Mouse (Mus musculus) hindbrain, postnatal 0 days (tissue): Measurements from ENCODE around the gene Macrod2. TPM values are rescaled to one million over a fixed set of nuclear protein-coding genes. Genes with fewer than 3 reads are reported as not detected.

Experiments used
- ATAC-seq: fragments of 200-750 bp; cut with Nextera tagmentation; 2 replicates; pipeline ENCODE4 v1.8.0; 2017; ENCODE audit warnings: mild to moderate bottlenecking, moderate TSS enrichment, moderate library complexity
- DNase-seq: peaks from one replicate; pipeline ENCODE4 v3.0.0-alpha.2; 2015; ENCODE audit warnings: low spot score
- H3K27ac ChIP-seq: fragments of 300-500 bp; sonication (generic); 2 replicates; pipeline ENCODE4 v1.5.1; 2014; ENCODE audit warnings: mild to moderate bottlenecking
- H3K27me3 ChIP-seq: fragments of 300-500 bp; sonication (generic); 2 replicates; pipeline ENCODE4 v1.6.1; 2014; ENCODE audit warnings: low read length, mixed read lengths; ENCODE audit not compliant: insufficient read depth
- H3K36me3 ChIP-seq: fragments of 300-500 bp; sonication (generic); 2 replicates; pipeline ENCODE4 v1.6.1; 2014; ENCODE audit warnings: low read length, mixed read lengths; ENCODE audit not compliant: insufficient read depth
- H3K4me1 ChIP-seq: fragments of 300-500 bp; sonication (generic); 2 replicates; pipeline ENCODE4 v1.6.1; 2014; ENCODE audit warnings: antibody characterized with exemption, low read length, mixed read lengths; ENCODE audit not compliant: insufficient read depth
- H3K4me2 ChIP-seq: fragments of 300-500 bp; sonication (generic); 2 replicates; pipeline ENCODE4 v1.6.1; 2014; ENCODE audit warnings: low read depth, mild to moderate bottlenecking, low read length, moderate library complexity, mixed read lengths
- H3K4me3 ChIP-seq: fragments of 300-500 bp; sonication (generic); 2 replicates; pipeline ENCODE4 v1.5.1; 2014; ENCODE audit warnings: low read length
- H3K9ac ChIP-seq: fragments of 300-500 bp; sonication (generic); replicated peaks from 2 replicates; pipeline ENCODE4 v1.6.1; 2014; ENCODE audit warnings: mild to moderate bottlenecking, low read length, moderate library complexity, mixed read lengths
- H3K9me3 ChIP-seq: fragments of 300-500 bp; sonication (generic); 2 replicates; pipeline ENCODE4 v1.6.1; 2016; ENCODE audit warnings: low read length, mixed read lengths
- CTCF ChIP-seq: IDR thresholded peaks from 2 replicates; pipeline ENCODE4 v1.5.1; 2016; ENCODE audit warnings: antibody characterized with exemption, control low read depth, low read depth
- WGBS: fragments of 180-500 bp; shearing (Covaris S2); extraction: QIAGEN DNeasy Blood & Tissue Kit; methylation state at CpG from one replicate; pipeline ENCODE4 v1.1.7; 2014; 5-methylcytosine and 5-hydroxymethylcytosine counted together
- polyA plus RNA-seq: library from polyadenylated mRNA; unstranded; fragments of >200 nt; fragmentation: Nextera tagmentation; extraction: Ambion mirVana; gene quantifications from 2 replicates; pipeline ENCODE4 v1.2.1, GENCODE M21; 2015
- total RNA-seq: library from RNA; depleted of rRNA; stranded (reverse); fragments of >200 nt; gene quantifications from 2 replicates; pipeline ENCODE4 v1.2.3, GENCODE M21; 2014

Macrod2 gene
- total and polyA plus RNA-seq, 2 experiments from 2014 or later, result 18.3 to 60.0 TPM

GRCm38 (mm10) chr2:141698320-141698719 is 1303.2 kb downstream of the Macrod2 start:
- WGBS, result 75% methylated on average over 4 of the region's 4 CpGs
- H3K4me2 ChIP-seq, result no peak overlapping the region
- H3K9ac ChIP-seq, result no peak overlapping the region
- no peaks in the 10 kb centered on the region for H3K4me1 ChIP-seq
- no peak for TF ChIP-seq CTCF
- H3K36me3 ChIP-seq, result no peaks in the 10 kb centered on the region
- no peaks in the 10 kb centered on the region for H3K27me3 ChIP-seq
- H3K9me3 ChIP-seq, result no peaks in the 10 kb centered on the region
- ATAC-seq, result no peak
- H3K27ac ChIP-seq, result no peak overlapping the region
- DNase-seq, result no peak
- H3K4me3 ChIP-seq, result no peak overlapping the region

DNA sequence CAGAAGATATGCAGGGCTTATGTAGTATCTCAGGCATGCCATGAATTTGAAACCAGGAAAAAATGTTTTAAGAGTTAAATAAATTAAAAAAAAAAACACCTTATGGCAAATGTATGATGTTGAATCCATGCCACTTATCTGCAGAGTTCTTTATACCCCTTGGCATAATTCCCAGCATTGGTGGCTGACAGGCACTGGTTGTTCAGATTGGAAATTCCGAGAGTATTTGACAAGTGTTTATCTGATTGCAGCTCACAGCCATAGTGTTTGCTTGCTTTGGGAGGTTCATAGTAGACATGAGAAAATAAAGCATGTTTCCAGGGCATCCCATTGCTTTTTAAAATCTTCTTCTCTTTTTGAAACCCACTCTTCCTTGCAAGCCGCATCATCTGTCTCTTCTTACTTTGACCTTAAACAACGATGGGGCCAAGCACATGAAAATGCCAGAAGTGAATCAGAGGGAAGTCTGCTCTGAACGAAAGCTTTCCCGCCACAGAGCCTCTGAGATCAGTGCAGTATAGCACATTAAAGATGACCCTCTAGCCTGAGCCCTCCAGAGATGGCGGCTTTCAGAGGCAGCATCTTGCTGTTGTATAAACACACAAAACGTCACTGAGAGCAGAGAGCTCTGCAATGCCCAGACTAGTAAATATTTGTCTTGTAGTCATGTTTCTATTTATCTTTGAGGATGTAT is 1305.8 kb downstream of the Macrod2 start:
- no peak overlapping the region for H3K4me3 ChIP-seq
- no peaks in the 10 kb centered on the region for H3K27me3 ChIP-seq
- H3K4me1 ChIP-seq, result no peaks in the 10 kb centered on the region
- no peak overlapping the region for H3K27ac ChIP-seq
- DNase-seq (peak; percentile 23), ATAC-seq (no peak)
- no peaks in the 10 kb centered on the region for H3K36me3 ChIP-seq
- TF ChIP-seq CTCF, result no peak
- no peak overlapping the region for H3K9ac ChIP-seq
- 56% methylated on average over 7 of the region's 7 CpGs for WGBS
- no peaks in the 10 kb centered on the region for H3K9me3 ChIP-seq
- H3K4me2 ChIP-seq, result no peak overlapping the region

- H3K9ac ChIP-seq, result no peak overlapping the region
- ATAC-seq, result no peak
- H3K36me3 ChIP-seq, result no peaks in the 10 kb centered on the region
- no peak overlapping the region for H3K4me3 ChIP-seq
- H3K9me3 ChIP-seq, result no peaks in the 10 kb centered on the region
- H3K4me1 ChIP-seq, result no peaks in the 10 kb centered on the region
- TF ChIP-seq CTCF, result no peak
- DNase-seq, result no peak
- H3K27me3 ChIP-seq, result no peaks in the 10 kb centered on the region
- no peak overlapping the region for H3K27ac ChIP-seq
- 51% methylated on average over 2 of the region's 2 CpGs for WGBS
- H3K4me2 ChIP-seq, result no peak overlapping the region
Observed at GRCm38 (mm10) chr2:141711785-141712184, 1316.7 kb downstream of the Macrod2 start.

DNA sequence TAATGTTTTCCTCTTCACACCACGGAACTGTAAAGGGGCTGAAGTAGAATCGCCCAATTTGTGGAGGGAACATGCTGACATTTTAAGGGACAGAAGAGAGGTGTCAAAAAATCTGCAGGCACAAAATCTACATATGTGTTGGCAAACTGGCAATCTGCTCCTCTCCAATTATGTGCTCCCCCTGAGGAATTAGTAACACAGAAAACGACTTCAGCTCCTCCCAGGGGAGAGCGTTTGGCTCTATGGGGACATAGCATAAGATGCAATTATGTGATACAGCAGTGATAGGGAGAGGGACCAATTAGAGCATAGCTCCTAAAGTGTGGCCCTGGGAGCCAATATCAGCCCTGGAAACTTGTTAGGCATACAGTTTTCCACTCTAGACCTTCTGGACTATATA is 1317.2 kb downstream of the Macrod2 start:
- TF ChIP-seq CTCF, result no peak
- no peak for DNase-seq
- H3K4me1 ChIP-seq, result no peaks in the 10 kb centered on the region
- H3K27me3 ChIP-seq, result no peaks in the 10 kb centered on the region
- no peak overlapping the region for H3K4me3 ChIP-seq
- H3K27ac ChIP-seq, result no peak overlapping the region
- no peak overlapping the region for H3K9ac ChIP-seq
- no peak overlapping the region for H3K4me2 ChIP-seq
- no peaks in the 10 kb centered on the region for H3K36me3 ChIP-seq
- ATAC-seq, result no peak
- 70% methylated on average over 4 of the region's 4 CpGs for WGBS
- H3K9me3 ChIP-seq, result no peaks in the 10 kb centered on the region

GRCm38 (mm10) chr2:141715061-141715460 is 1320.0 kb downstream of the Macrod2 start:
- Histone ChIP-seq H3K4me1 (no peaks in the 10 kb centered on the region), H3K9me3 (no peaks in the 10 kb centered on the region), H3K9ac (no peak overlapping the region), H3K27ac (no peak overlapping the region), H3K27me3 (no peaks in the 10 kb centered on the region), H3K36me3 (no peaks in the 10 kb centered on the region), H3K4me3 (no peak overlapping the region), H3K4me2 (no peak overlapping the region)
- ATAC-seq (no peak), DNase-seq (no peak)
- WGBS, result 72% methylated on average over 3 of the region's 3 CpGs
- TF ChIP-seq CTCF, result no peak

DNA sequence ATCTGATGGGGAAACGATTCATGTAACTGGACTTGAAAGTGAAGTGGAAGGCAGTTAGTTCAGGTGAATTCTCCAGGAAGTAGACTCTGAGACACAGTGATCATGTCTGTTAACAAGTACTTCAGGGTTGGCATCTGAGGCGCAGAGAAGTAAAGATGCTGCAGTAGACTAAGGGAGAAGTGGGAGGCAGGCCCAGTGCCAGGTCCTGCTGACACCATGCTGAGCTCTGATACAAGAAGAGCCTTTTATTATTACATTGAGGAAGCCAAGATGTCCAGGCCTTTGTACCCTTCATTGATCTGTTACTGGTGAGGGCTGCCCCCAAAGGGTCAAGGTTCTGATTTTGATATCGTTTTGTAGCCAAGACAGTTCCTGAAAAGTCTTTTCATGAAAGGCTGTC is 1327.4 kb downstream of the Macrod2 start:
- Histone ChIP-seq H3K9ac (no peak overlapping the region), H3K4me1 (no peaks in the 10 kb centered on the region), H3K4me2 (no peak overlapping the region), H3K36me3 (no peaks in the 10 kb centered on the region), H3K27me3 (no peaks in the 10 kb centered on the region), H3K4me3 (no peak overlapping the region), H3K27ac (no peak overlapping the region), H3K9me3 (no peaks in the 10 kb centered on the region)
- TF ChIP-seq CTCF, result no peak
- DNase-seq (no peak), ATAC-seq (no peak)
- 70% methylated on average over 3 of the region's 3 CpGs for WGBS

- no peak overlapping the region for H3K9ac ChIP-seq
- H3K4me2 ChIP-seq, result no peak overlapping the region
- no peaks in the 10 kb centered on the region for H3K9me3 ChIP-seq
- ATAC-seq (no peak), DNase-seq (no peak)
- H3K36me3 ChIP-seq, result no peaks in the 10 kb centered on the region
- no peak for TF ChIP-seq CTCF
- no peaks in the 10 kb centered on the region for H3K4me1 ChIP-seq
- no peak overlapping the region for H3K27ac ChIP-seq
- no peak overlapping the region for H3K4me3 ChIP-seq
- WGBS, result 67% methylated on average over 4 of the region's 4 CpGs
- H3K27me3 ChIP-seq, result no peaks in the 10 kb centered on the region
Observed at GRCm38 (mm10) chr2:141728998-141729397, 1333.9 kb downstream of the Macrod2 start.
